Mouse (Mus musculus): Measurements from ENCODE around the gene Car3.

The Car3 gene

DNA sequence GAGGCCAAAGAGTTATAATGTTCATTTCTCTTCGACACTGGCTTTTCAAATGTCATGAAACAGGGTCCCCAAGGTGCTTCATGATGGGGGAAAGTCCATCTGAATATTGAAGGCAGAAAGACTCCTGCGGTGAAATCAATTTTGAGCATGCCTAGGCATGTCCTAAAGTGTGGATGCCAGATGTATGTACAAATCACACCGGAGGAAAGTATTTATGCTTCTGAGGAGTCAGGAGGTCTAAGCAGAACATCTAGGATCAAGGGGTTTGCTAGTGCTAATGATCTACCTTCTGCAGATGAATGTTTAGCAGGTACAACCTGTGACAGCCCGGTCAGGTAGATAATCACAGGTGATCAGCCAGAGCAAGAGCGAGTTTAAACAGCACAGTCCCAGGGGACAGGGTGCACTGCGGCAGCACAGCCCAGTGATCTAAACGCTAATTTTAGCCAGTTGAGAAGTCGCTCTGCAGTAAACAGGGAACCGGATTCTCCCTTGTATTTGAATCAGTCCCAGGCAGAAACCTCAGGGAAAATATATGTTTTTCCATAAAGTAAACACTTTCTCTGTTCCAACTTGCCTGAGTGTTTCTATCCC lies 13.1 kb downstream of the Car3 start:
- DNase-seq (ENCODE audit: low spot score): no peak

DNA sequence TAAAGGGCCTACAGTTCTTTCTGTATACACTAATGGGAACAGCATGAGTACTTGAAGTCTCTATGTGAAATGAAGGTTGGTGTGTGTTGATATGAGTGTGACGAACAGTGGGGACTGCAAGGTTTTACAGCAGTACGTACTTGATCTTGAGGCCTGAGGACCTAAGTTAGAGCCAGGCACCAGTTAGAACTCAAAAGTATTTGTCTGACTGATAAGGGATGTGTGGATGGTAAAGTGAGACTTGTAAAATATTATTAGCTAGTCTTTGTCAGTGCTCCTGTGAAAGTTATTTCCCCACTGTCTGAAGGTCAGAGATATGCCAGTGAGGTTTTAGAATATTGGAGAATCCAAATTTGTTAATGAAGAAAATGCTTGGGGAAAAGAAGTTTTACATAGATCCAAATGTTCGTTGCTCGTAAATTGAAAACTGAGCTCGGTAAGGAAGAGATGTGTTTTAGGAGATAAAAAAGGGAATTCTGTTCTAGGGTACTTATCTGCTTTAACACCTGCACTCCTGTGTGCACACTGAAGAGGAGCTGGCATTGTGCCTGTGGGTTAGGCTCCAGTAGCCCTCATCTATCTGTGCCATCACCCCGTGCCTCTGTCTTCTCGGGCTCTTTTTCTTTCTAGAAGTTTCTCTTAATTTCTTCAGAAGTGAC lies 14.1 kb downstream of the Car3 start:
- DNase-seq (ENCODE audit: low spot score): no peak

DNA sequence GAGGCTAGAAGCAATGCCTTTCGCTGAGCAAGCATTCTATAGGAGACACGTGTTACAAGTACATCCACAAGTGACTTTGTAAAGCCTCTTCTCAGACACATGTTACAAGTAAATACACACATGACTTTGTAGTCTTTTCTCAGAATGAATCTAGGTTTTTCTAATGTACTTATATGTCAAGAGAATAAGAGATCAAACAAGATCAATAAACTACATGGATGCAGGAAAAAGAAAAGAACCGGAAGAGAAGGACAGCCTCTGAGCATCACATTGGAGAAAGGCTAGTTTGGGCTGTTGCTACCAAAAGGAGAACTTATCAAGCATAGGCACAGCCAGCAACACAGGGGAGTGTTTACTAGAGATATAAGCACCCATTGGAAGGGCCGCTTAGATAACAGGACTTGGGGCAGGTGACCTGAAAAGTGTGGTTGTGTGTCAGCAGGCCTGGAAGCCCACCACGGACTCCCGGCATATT lies 15.5 kb downstream of the Car3 start:
- DNase-seq (ENCODE audit: low spot score): no peak

DNA sequence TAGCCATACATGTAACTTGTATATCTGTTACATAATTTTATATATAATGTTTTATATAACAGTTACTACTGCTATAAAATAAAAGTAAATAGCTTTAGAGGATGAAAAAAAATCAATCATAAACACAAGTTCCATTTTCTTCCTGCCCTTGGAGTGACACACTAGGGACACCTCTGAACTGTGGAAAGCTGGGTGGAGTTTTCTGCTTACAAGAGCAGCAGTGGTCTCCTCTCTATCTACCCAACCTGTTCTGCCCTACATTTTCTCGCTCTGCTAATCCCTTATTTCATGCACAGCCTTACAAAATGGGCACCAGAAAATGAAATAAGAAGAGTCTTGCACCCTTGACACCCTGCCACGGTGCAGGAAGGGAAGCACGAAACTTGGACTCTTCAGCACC lies 16.0 kb downstream of the Car3 start:
- no peak for DNase-seq (ENCODE audit: low spot score)

DNA sequence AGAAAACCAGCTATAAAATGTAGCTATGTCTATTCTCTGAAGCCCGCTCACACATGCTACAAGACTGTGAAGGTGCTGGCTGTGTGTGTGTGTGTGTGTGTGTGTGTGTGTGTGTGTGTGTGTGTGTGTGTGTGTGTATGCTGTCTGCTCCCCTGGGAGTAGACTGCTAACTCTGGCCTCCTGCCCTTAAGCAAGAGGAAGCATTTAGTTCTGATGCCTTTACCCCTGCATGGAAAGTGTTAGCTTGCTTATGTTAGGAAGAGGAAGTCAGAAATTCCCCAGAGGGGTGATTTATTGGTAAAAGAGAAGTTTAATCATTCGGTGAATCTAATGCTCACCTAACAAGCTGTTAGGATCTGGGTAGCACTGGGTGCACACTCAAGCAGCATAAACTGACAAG lies 17.0 kb downstream of the Car3 start:
- DNase-seq (ENCODE audit: low spot score): no peak

DNA sequence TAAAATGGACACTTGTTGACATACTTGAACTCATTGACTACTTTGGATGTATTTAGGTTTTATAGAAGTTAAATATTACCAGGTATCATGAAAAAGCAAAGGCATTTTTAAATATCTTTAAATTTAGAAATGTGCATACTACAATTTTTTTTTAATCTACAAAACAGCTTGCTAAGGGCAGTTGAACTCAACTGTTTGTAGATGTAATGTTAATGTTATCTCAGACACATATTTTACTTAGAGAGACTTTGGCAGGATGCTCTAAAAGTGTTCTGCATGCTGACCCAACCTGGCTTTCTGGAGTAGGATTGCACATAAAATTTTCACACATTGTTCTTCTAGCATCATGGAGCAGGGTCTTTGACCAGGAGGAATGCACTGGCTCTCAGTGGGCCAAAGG lies 18.7 kb downstream of the Car3 start:
- DNase-seq (ENCODE audit: low spot score): no peak

DNA sequence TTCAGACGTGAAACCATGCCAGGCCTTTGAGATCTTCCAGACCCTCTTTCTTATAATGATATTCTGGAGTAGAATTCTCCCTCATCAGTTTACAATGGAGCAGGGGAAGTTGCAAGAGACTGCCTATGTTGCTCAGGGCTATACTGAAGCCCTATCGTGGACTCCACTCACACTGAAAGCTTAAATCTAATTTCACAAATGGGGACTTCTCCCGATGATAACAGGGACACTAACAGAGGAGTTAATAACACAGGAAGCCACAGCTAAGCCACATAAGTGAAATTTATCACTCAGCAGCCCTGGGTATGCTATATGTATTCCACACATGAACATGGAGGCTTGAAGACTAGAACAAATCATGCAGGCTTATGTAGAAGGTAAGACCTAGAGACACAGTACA lies 19.4 kb downstream of the Car3 start:
- DNase-seq (ENCODE audit: low spot score): no peak

DNA sequence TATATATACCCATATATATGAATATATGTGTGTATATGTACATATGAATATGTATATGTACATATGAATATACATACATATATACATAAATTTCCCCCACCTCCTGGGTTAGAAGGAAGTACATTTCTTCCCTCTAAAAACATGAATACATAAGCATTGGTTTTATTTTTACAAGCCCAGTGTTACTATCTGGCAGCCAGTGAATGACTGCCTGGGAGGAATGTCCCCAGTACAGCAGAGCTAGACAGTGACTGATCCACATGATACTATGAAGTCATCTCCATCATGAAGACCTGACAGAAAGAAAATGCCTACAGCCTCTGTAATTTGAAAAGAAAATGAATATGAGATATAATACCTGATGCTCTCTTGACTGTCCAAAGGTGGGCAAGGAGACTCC lies 21.5 kb downstream of the Car3 start:
- DNase-seq (ENCODE audit: low spot score): no peak

DNA sequence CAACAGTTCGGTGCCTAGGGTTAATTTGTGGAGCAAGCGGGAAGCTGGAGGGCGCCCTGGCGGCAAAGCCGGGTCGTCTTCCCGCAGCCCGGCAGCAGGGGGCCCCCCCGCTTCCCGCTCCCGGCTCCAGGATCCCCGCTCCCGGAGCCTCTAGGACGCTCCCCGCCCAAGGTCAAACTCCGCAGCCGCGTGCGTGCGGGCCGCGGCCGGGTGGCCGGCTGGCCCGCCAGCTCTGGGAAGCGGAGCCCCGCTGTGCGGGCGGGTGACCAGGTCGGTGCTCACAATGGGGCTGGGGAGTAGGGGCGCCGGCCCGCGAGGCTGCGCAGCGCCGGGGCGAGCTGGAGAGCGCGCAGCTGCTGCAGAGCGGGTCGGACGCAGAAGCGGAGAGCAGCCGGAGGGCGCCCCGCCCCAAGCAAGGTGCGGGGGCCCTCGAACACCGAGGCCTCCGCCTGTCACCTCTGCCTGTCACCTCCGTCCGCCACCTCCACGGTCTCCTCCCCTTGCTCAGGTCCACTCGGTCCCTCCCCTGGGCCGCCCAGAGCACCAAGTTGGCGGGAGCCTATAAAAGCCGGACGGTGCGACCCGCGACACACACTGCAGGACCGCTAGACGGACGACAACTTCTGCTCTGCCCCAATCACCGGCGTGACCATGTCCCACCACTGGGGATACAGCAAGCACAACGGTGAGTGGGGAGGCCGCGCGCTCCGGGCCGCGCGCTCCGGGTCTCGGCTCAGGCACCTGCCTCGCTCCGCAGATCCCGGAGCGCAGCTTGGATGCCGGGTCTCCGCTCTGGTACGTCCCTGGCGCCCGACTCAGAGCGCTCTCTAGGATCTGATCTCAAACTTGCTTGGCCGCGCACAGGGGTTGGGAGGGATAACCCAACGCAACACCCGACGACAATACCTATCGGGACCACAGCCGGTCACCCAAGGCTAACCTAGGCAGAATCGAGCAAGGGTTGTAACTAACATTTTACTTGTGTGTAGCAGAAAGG lies 23.1 kb downstream of the Car3 start, which contains the start of gene Car2:
Car2 (plus strand) TSS at position 172 of the 997 bp plus-strand sequence.
- DNase-seq (ENCODE audit: low spot score): peak; percentile 75

DNA sequence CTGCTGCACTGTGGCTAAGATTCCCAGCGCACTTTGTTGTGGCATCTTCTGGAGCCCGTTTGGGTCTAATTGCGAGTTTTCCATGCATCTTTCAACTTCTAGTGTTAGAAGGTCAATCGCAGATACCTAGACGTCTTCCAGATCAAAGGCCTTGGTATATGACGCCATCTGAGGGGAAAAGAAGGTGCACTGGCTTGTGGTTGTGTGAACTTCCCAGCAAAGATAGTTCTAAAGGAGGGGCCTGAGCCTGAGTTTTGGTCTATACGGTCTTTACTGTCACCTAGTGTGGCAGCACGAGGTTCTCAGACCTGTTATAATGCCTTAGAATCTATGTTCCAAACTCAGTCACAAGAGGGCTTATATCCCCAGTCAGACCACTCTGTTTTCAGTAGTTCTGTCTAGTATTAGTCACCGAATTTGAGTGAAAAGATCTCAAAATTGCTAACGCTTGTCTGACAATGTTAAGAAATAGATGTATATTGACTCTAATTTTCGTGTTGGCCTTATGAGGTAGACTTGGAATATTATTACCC lies 23.9 kb downstream of the Car3 start:
- peak; percentile 27 for DNase-seq (ENCODE audit: low spot score)

DNA sequence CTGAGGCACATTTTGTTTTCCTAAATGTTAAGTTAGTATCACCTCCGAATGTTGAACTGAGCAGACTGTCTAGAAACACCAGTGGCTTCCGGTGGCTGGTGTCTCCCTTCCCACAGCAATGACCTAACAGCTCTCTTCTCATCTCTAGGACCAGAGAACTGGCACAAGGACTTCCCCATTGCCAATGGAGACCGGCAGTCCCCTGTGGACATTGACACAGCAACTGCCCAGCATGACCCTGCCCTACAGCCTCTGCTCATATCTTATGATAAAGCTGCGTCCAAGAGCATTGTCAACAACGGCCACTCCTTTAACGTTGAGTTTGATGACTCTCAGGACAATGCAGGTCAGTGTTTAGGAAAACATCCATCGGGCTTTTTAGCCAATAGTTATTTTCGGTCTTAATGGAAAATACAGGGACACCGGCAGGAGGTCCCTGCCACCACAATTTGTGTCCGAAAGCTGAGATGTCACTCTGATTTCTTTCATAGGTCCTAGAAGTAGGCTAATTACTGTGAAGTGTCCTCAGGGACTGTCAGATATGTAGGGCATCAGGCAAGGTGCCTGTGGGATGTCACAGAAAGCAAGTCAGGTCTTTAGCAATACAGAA lies 24.5 kb downstream of the Car3 start:
- peak; percentile 39 for DNase-seq (ENCODE audit: low spot score)

DNA sequence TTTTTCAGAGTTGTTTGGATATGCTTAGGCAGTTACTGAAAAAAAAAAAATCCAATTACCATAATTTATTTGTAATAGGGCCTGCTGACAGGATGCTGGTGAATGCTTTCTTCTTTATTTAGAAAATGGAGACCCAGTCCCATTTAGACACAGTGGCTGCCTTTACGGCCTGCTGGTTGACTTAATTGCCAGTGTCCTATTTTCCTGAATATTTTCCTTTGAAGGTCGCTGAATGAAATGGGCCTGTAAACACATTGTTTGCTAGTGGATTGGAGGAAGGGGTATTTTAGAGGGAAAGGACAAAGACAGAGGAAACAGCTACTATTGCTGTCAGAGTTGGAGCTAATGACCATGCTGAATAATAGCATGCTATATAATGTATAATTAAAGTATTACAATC lies 25.2 kb downstream of the Car3 start:
- peak; percentile 58 for DNase-seq (ENCODE audit: low spot score)

DNA sequence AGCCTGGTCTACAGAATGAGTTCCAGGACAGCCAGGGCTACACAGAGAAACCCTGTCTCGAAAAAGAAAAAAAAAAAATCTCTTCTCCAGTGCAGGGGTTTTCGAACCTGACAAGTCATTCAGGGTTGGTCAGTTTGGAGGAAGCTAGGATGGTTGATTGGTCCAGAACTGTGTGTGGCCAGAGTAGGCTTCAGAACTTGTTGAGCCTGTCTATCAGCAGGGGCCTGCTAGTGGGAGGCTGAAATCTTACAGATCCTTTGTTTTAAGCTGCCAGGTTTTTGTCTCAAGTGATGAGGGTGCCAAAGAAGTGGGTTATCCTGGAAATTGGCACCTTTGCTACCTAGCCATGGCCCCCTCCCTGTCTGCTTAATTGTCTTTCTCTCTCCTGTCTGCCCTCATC lies 25.8 kb downstream of the Car3 start:
- DNase-seq (ENCODE audit: low spot score): no peak

DNA sequence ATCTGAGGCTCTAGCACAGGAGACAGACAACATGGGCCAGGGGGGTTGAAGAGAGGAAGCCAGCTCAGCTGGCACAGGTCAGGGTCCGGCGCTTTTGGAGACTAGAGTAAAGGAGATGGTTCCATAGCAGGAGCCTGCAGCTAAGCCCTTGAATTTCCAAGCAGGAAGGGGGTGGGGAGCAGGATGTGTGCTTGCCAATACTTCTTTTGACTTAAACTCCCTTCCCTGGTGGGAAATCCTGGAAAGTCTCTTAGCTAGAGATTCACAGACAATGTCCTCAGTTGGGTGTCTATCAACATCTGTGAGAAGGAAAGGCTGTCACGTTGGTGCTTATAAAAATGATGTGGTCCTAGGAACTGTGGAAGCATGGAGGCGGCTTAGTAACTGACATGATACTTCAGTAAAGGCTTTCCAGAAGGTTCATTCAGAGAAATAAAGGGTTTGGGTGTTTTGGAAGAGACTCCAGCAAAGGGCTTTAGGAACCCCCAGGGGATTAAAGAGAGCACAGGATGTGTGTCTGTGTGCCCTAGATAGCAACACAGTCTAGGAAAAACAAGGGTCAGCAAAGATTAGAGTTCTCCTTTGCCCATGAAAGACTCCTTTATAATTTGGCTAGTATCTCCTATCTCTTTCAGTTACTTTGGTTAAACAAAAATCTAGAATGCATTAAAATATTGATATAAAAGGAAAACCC lies 26.6 kb downstream of the Car3 start:
- no peak for DNase-seq (ENCODE audit: low spot score)

DNA sequence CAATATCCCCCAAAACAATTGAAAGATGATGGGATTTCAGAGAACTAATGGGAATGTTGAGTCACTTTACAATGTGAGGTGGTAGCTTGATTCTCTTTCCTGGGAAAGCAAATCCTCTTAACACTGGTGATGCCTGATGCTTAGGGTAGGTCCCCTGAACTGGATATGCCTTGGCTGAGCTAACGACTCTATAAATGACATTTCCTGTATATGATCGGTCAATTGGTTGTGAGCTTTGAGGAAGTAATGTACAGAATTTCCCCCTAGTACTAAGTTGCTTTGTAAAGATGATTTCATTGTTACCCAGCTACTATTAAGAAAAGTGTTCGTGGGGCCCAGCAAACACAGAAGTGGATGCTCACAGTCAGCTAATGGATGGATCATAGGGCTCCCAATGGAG lies 29.7 kb downstream of the Car3 start:
- DNase-seq (ENCODE audit: low spot score): no peak

DNA sequence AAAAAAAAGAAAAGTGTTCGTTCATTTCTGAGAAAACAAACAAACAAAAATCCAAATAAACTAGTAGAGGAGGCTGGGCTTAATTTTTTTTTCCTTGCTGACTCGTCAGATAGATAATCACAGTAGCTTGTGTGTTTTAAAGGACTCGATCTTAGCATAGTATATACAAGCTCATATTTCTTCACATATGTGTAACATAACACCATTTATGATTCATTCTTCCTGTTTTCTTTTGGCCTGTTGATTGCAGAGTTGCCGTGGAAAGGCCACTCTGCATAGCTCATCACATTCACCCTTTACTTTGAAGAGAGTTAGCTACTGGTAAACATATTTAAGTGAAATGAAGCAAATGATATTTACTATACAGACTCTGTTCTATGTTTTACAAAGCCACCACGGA lies 30.4 kb downstream of the Car3 start:
- no peak for DNase-seq (ENCODE audit: low spot score)

DNA sequence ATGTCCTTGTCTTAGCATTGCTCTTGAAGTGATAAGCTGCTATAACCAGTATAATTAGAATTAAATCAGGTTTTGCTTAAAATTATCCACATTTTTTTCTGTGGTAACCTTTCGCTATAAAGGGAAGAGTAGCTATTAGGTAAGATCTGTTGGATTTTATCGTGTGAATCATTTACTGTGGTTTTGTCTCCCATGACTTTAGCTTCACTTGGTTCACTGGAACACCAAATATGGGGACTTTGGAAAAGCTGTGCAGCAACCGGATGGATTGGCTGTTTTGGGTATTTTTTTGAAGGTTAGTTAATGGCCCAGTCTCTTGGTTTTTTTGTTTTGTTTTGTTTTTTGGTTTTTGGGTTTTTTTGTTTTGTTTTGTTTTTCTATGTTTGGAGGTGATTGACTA lies 32.0 kb downstream of the Car3 start:
- no peak for DNase-seq (ENCODE audit: low spot score)

DNA sequence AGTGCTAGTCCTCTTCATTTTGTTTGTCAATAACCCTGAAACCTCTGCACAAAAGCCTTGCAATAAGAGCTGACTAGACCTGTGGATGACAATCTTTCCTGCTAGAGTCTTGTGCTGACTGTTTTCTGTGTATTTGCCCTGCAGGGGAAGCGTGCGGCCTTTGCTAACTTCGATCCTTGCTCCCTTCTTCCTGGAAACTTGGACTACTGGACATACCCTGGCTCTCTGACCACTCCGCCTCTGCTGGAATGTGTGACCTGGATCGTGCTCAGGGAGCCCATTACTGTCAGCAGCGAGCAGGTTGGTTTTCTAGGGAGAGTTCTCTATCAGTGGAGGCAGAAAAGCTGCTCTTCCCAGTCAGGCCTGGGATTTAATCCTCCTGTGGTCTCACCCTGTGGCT lies 34.5 kb downstream of the Car3 start:
- no peak for DNase-seq (ENCODE audit: low spot score)

DNA sequence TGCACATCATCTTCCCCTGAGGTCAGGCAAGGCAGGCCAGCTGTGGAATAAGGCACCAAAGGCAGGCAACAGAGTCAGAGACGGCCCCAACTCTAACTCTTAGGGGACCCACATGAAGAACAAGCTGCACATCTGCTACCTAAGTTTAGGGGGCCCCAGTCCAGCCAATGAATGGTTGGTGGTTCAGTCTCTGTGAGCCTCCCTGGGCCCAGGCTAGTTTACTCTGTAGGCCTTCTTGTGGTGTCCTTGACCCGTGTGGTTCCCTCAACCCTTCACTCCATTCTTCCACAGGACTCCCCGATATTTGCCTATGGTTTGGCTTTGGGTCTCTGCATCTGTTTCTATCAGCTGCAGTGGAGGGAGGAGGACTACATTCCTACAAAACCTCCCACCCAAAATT lies 40.1 kb downstream of the Car3 start:
- no peak for DNase-seq (ENCODE audit: low spot score)

DNA sequence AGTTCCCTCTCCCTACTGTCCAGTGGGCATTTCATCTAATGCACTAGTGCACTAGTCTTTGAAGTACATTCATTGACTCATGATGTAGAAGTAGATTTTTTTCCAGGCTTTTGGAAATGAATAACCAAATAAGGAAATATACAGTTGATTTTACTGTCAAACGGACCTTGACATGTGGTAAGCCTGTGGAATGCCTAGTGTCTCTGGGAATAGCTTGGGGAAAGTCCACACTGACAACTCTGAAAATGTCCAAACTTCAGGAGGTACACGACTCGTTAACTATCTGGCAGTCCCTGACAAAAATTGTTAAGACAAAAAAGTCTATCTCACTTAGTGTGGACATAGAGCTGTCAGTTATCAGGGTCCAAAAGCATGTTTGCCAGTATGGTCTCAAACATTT lies 40.9 kb downstream of the Car3 start:
- no peak for DNase-seq (ENCODE audit: low spot score)

DNA sequence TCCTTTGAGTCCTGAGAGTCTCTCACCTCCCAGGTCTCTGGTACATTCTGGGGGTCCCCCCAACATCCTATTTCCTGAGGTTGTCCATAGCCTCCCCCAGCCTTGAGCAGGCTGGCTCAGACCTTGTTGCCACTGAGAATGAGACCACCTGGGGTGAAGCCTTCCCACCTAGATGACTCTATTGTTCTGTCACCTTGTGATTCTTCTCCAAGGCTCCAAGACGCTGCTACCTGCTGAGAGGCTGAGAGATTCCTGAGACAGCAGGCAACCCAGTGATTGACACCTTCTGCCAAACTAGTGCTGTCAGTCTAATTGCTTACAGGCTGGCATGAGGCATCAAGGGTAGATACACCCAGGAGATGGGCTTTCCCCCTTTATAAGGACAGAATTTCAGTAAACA lies 44.0 kb downstream of the Car3 start:
- DNase-seq (ENCODE audit: low spot score): no peak
